Mouse (Mus musculus) heart, embryonic 10.5 days (tissue): Measurements from ENCODE around the gene Gm44502. TPM values are rescaled to one million over a fixed set of nuclear protein-coding genes. Genes with fewer than 3 reads are reported as not detected.

ENCODE experiments used
- DNase-seq: peaks from one replicate; pipeline ENCODE4 v3.0.0-alpha.2; 2017; ENCODE audit warnings: low spot score
- H3K27ac ChIP-seq: fragments of 300-500 bp; sonication (generic); 2 replicates; pipeline ENCODE4 v1.5.1; 2016; ENCODE audit warnings: mild to moderate bottlenecking
- H3K27me3 ChIP-seq: fragments of 300-500 bp; sonication (generic); 2 replicates; pipeline ENCODE4 v1.6.1; 2016; ENCODE audit warnings: mild to moderate bottlenecking; ENCODE audit not compliant: poor library complexity, insufficient read depth, severe bottlenecking
- H3K36me3 ChIP-seq: fragments of 300-500 bp; sonication (generic); 2 replicates; pipeline ENCODE4 v1.6.1; 2016; ENCODE audit warnings: mild to moderate bottlenecking, moderate library complexity
- H3K4me1 ChIP-seq: fragments of 300-500 bp; sonication (generic); 2 replicates; pipeline ENCODE4 v1.6.1; 2016; ENCODE audit warnings: mild to moderate bottlenecking
- H3K4me3 ChIP-seq: fragments of 300-500 bp; sonication (generic); 2 replicates; pipeline ENCODE4 v1.5.1; 2016; ENCODE audit warnings: mild to moderate bottlenecking, moderate library complexity
- H3K9me3 ChIP-seq: fragments of 300-500 bp; sonication (generic); 2 replicates; pipeline ENCODE4 v1.6.1; 2016; ENCODE audit warnings: mild to moderate bottlenecking, moderate library complexity
- WGBS: fragments of 180-500 bp; shearing (Covaris S2); methylation state at CpG from one replicate; pipeline ENCODE4 v1.1.7; 2016; 5-methylcytosine and 5-hydroxymethylcytosine counted together
- polyA plus RNA-seq: library from polyadenylated mRNA; unstranded; fragments of >200 nt; fragmentation: Nextera tagmentation; extraction: Ambion mirVana; gene quantifications from 2 replicates; pipeline ENCODE4 v1.2.1, GENCODE M21; 2016

The Gm44502 gene
- polyA plus RNA-seq, 1 experiment from 2014 or later: 0.58 TPM

GRCm38 (mm10) chr15:89415282-89415681 lies 14.2 kb downstream of the Gm44502 start:
- WGBS: 39% methylated on average over 8 of the region's 8 CpGs
- H3K36me3 ChIP-seq: peaks cover 42% of the 10 kb centered on the region
- H3K27me3 ChIP-seq: no peaks in the 10 kb centered on the region
- no peak for DNase-seq
- peaks cover 10% of the 10 kb centered on the region; the same call in 1 of the 2 replicates for H3K4me1 ChIP-seq
- H3K27ac ChIP-seq: peak overlapping the region; percentile 70; the same call in 1 of the 2 replicates
- H3K4me3 ChIP-seq: peak overlapping the region; percentile 22; the same call in 1 of the 2 replicates
- H3K9me3 ChIP-seq: no peaks in the 10 kb centered on the region

DNA sequence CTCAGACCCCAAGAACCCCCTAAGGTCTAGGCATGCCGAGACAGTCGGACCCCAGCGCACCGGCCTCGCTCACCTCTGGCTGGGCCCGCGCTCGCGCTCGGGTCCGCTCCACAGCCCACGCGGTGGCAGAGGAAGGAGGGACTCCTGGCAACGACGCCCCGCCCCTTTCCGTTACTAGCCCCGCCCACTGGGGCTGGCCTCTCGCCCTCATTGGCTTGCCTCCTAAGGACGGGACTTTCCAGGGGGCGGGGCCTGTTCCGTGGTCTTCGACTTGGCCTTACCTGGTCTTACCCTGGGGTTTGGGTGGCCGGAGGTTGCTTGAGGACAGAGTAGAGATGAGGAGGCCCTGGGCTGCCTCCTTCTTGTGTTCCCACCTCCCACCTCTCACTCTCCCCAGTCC lies 19.4 kb downstream of the Gm44502 start, which contains the start of gene Syce3:
Gene Syce3, minus strand, starts transcription at position 386 of the 400 bp plus-strand sequence.
- Histone ChIP-seq H3K27ac (no peak within 1 kb of the TSS), H3K4me1 (peaks cover 4% of the 10 kb centered on the region; the same call in 1 of the 2 replicates), H3K4me3 (no peak within 1 kb of the TSS), H3K9me3 (0 out of 2 replicates have a peak, but pooled peaks cover 8% of the 10 kb centered on the region), H3K27me3 (no peaks in the 10 kb centered on the region), H3K36me3 (no peaks in the 10 kb centered on the region)
- peak; percentile 69 for DNase-seq
- 80% methylated on average over 24 of the region's 24 CpGs for WGBS

DNA sequence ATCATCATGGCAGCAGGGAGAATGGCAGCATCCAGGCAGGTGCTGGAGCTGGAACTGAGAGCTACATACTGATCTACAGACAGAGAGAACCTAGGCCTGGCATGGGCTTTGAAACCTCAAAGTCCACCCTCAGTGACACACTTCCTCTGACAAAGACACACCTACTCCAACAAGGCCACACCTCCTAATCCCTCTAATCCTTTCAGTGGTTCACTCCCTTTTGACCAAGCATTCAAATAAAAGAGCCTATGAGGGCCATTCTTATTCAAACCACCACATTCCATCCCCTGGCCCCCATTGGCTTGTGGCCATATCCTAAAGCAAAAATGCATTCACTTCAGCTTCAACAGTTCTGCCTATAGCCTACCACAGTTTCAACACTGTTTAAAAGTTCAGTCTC lies 22.8 kb downstream of the Gm44502 start:
- Histone ChIP-seq H3K4me1 (no peaks in the 10 kb centered on the region), H3K36me3 (no peaks in the 10 kb centered on the region), H3K9me3 (0 out of 2 replicates have a peak, but pooled peaks cover 8% of the 10 kb centered on the region), H3K27me3 (no peaks in the 10 kb centered on the region), H3K27ac (no peak overlapping the region), H3K4me3 (no peak overlapping the region)
- DNase-seq: no peak

DNA sequence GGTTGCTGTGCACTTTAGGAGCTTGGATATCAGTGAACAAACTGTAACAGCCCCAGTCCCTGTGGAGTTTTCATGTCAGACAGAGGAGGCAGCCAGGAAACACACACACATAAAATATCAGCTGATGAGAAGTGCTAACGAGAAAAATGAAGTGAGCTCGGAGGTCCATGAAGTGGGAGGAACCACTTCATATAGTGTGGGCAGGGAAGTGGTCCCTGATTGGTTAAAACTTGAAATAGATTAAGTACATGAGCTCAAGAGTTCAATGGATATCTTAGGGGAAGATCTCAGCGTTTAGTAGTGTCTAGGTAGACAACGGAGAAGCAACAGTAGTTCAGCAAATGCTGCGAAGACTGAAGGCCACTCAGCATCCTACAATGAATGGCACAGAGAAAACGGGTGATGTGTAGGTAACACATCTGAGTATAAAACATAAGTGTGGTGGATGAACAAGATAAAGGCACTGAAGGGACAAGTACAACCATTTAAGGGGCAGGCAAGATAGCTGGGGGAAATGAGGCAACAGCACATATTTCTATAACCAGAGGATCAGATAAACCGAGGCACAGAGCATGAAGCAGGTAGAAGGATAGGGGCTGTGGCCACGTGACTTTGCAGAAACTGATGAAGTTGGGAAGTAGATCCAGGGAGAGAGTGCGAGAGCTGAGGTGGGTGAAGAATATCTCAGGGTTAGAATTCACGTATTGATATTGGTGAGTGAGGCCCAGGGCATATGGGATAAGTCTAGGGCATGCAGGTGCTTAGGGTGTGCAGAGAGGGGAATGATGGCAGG lies 24.5 kb downstream of the Gm44502 start:
- Histone ChIP-seq H3K9me3 (0 out of 2 replicates have a peak, but pooled peaks cover 6% of the 10 kb centered on the region), H3K27ac (no peak overlapping the region), H3K4me1 (no peaks in the 10 kb centered on the region), H3K4me3 (no peak overlapping the region), H3K36me3 (no peaks in the 10 kb centered on the region), H3K27me3 (no peaks in the 10 kb centered on the region)
- WGBS: 81% methylated on average over 10 of the region's 10 CpGs
- DNase-seq: no peak

GRCm38 (mm10) chr15:89402471-89402870 lies 27.0 kb downstream of the Gm44502 start:
- Histone ChIP-seq H3K27me3 (no peaks in the 10 kb centered on the region), H3K4me3 (no peak overlapping the region), H3K27ac (no peak overlapping the region), H3K36me3 (no peaks in the 10 kb centered on the region), H3K9me3 (no peaks in the 10 kb centered on the region), H3K4me1 (no peaks in the 10 kb centered on the region)
- 79% methylated on average over 1 of the region's 1 CpGs for WGBS
- DNase-seq: no peak

- 56% methylated on average over 1 of the region's 1 CpGs for WGBS
- H3K27ac ChIP-seq: no peak overlapping the region
- no peaks in the 10 kb centered on the region for H3K36me3 ChIP-seq
- no peaks in the 10 kb centered on the region for H3K27me3 ChIP-seq
- no peak for DNase-seq
- no peak overlapping the region for H3K4me3 ChIP-seq
- no peaks in the 10 kb centered on the region for H3K9me3 ChIP-seq
- H3K4me1 ChIP-seq: no peaks in the 10 kb centered on the region
Observed at GRCm38 (mm10) chr15:89399716-89400115, 29.8 kb downstream of the Gm44502 start.

- DNase-seq: no peak
- Histone ChIP-seq H3K36me3 (no peaks in the 10 kb centered on the region), H3K4me3 (no peak overlapping the region), H3K27ac (no peak overlapping the region), H3K27me3 (no peaks in the 10 kb centered on the region), H3K4me1 (no peaks in the 10 kb centered on the region), H3K9me3 (no peaks in the 10 kb centered on the region)
- 84% methylated on average over 2 of the region's 2 CpGs for WGBS
Observed at GRCm38 (mm10) chr15:89398146-89398545, 31.4 kb downstream of the Gm44502 start.

GRCm38 (mm10) chr15:89396883-89397282 lies 32.6 kb downstream of the Gm44502 start:
- Histone ChIP-seq H3K27ac (no peak overlapping the region), H3K4me3 (no peak overlapping the region), H3K27me3 (no peaks in the 10 kb centered on the region), H3K36me3 (no peaks in the 10 kb centered on the region), H3K9me3 (no peaks in the 10 kb centered on the region), H3K4me1 (no peaks in the 10 kb centered on the region)
- no peak for DNase-seq
- 82% methylated on average over 4 of the region's 4 CpGs for WGBS

- Histone ChIP-seq H3K36me3 (no peaks in the 10 kb centered on the region), H3K4me1 (no peaks in the 10 kb centered on the region), H3K27me3 (peaks cover 37% of the 10 kb centered on the region), H3K27ac (no peak overlapping the region), H3K9me3 (no peaks in the 10 kb centered on the region), H3K4me3 (no peak overlapping the region)
- DNase-seq: no peak
- WGBS: 89% methylated on average over 10 of the region's 10 CpGs
Observed at GRCm38 (mm10) chr15:89390081-89390480, 39.4 kb downstream of the Gm44502 start.

DNA sequence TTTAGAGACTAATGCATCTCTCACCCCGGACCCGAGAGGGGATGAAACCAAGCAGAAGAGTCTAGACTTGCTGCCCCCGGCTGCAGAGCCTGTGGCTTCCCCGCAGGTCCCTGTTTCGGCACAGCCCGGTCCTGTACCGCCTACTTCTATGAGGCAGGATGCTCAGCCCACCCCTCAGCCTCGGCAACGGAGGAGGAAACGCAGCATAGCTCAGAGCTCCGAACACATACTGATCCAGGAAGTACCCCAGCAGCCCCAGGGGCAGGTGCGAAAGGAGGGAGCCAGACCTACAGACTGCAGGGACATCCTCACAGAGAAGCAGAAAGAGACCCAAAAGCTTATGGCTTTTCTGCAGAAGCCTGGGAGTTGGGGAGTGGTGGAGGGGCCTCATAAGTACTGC lies 42.4 kb downstream of the Gm44502 start:
- no peak for DNase-seq
- Histone ChIP-seq H3K9me3 (no peaks in the 10 kb centered on the region), H3K4me3 (no peak overlapping the region), H3K4me1 (no peaks in the 10 kb centered on the region), H3K36me3 (no peaks in the 10 kb centered on the region), H3K27me3 (peaks cover 52% of the 10 kb centered on the region), H3K27ac (no peak overlapping the region)
- WGBS: 41% methylated on average over 12 of the region's 12 CpGs

DNA sequence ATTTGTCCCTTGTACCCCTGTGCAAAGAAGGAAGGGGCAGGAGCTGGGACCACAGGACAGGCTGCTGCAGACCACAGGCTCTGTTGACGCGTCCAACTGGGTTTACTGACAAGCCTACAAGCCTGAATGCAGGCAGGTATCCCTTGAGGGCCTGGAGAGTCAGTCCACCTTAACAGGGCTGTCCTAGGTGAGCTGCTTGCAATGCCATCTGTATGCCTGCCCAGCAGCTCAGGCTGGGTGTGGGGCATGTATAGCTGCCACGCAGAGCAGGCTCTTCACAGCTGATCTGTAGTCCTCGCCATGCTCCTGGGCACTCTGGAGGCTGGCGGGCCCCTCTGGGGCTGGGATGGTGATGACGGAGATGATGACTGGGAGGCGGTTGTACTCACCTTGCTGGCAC lies 44.9 kb downstream of the Gm44502 start, which contains the start of gene Klhdc7b:
Gene Klhdc7b, plus strand, starts transcription at position 301 of the 400 bp plus-strand sequence.
- peaks cover 73% of the 10 kb centered on the region for H3K27me3 ChIP-seq
- H3K4me3 ChIP-seq: no peak within 1 kb of the TSS
- H3K4me1 ChIP-seq: peaks cover under 1% of the 10 kb centered on the region
- no peaks in the 10 kb centered on the region for H3K36me3 ChIP-seq
- H3K27ac ChIP-seq: no peak within 1 kb of the TSS
- no peaks in the 10 kb centered on the region for H3K9me3 ChIP-seq
- no peak for DNase-seq
- 79% methylated on average over 7 of the region's 7 CpGs for WGBS

DNA sequence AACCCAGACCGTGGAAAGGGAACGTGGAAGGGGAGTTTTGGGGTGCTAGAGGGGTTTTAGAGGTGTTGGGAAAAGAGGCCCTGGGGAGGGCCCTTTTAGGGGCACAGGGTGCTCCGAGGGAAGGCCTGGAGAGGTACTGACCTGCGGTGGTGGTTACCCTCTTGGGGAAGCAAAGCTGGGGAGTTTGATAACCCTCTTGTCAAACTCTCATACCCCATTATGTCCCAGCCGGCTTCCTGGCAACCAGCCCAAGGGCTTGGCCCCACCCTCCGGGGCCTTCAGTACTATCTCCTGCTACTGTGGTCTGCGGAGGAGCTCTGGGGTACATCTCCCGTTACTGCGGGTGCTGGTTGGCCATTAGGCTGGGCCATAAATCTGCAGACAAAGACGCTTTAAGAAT lies 50.1 kb downstream of the Gm44502 start:
- H3K9me3 ChIP-seq: no peaks in the 10 kb centered on the region
- H3K27me3 ChIP-seq: peaks cover 69% of the 10 kb centered on the region
- no peak for DNase-seq
- H3K36me3 ChIP-seq: no peaks in the 10 kb centered on the region
- peak overlapping the region; percentile 59 for H3K27ac ChIP-seq
- H3K4me1 ChIP-seq: peaks cover 29% of the 10 kb centered on the region
- peak overlapping the region; percentile 60 for H3K4me3 ChIP-seq
- 8% methylated on average over 10 of the region's 10 CpGs for WGBS

DNA sequence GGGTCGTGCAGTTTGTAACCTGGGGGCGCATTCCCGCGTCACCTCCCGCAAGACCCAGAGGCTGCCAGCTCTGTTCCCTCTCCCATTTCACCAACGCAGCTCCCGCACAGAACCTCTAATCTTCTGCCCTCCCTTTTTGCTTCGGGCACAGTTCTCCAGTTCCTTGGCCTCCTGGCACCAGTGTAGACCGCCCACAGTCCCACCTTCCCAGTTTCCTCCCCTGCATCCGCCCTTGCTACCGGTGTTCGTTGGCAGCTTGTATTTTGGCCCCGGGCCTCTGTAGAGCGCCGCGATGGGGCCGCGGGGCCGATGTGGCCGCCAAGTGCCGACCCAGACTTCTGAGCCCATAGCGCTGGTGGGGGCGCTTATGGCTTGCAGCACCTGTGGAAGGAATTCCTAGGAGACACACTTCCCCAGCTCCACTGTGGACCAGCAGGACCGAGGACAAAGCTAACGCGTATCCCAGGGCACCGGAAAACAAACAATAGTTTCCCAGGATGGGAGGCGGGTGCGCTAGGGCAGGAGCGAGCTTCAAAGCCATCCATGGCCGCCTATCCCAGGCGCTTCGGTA lies 50.6 kb downstream of the Gm44502 start, which contains the start of gene Odf3b:
Gene Odf3b, minus strand, starts transcription at position 452 of the 571 bp plus-strand sequence.
- WGBS: under 1% methylated on average over 33 of the region's 33 CpGs
- no peak for DNase-seq
- Histone ChIP-seq H3K4me1 (peaks cover 33% of the 10 kb centered on the region), H3K27ac (peak within 1 kb of the TSS; percentile 59), H3K27me3 (peaks cover 68% of the 10 kb centered on the region), H3K9me3 (no peaks in the 10 kb centered on the region), H3K36me3 (no peaks in the 10 kb centered on the region), H3K4me3 (peak within 1 kb of the TSS; percentile 60)
